Mouse (Mus musculus) ES-Bruce4 (cell line): ENCODE measurements around the gene Pdzph1.

Experiments used
- CTCF ChIP-seq: IDR thresholded peaks from one replicate; pipeline ENCODE4 v1.8.1; 2011; ENCODE audit warnings: low read depth, low read length
- EP300 ChIP-seq: IDR thresholded peaks from 2 replicates; pipeline ENCODE4 v1.6.1; 2011; ENCODE audit warnings: low read depth, low read length; ENCODE audit not compliant: insufficient read depth
- POLR2A ChIP-seq: IDR thresholded peaks from one replicate; pipeline ENCODE4 v1.8.1; 2011; ENCODE audit warnings: low read length; ENCODE audit not compliant: insufficient read depth

GRCm38 (mm10) chr17:58906001-58906400 is 85.2 kb downstream of the Pdzph1 start:
- TF ChIP-seq EP300 (no peak), CTCF (no peak), POLR2A (no peak)
